Mouse (Mus musculus) CD4-positive naive resting alpha-beta T cell, adult 57 days (primary cell): ENCODE results near the gene Cept1. TPM values are rescaled to one million over a fixed set of nuclear protein-coding genes. Genes with fewer than 3 reads are reported as not detected.

Experiments
- total RNA-seq: library from RNA; stranded (reverse); gene quantifications from one replicate; pipeline ENCODE4 v1.2.4, GENCODE M21; 2023

Cept1 gene
- total RNA-seq = 51.3 TPM

GRCm38 (mm10) chr3:106547171-106547923 lies at the start of gene Cept1, which contains the start of gene Dram2:
Gene Cept1, minus strand, starts transcription at chr3:106547802.
Gene Dram2, plus strand, starts transcription at chr3:106547798.

GRCm38 (mm10) chr3:106482281-106483081 lies 65.1 kb downstream of the Cept1 start, which contains the start of gene Dennd2d:
Gene Dennd2d, plus strand, starts transcription at chr3:106482405.

Other genes starting within 250 kb of the Cept1 start
- gene Chil6, start 141.6 kb downstream of the Cept1 start, total RNA-seq = not detected
- gene Dennd2d, start 65.4 kb downstream of the Cept1 start, total RNA-seq = 125 TPM
- gene Dram2, start within 50 bp of the Cept1 start, total RNA-seq = 30.4 TPM
- 51.1 TPM for gene Lrif1, start 137.2 kb upstream of the Cept1 start, total RNA-seq
- 722 TPM for gene Cd53, start 242.3 kb upstream of the Cept1 start, total RNA-seq